Mouse (Mus musculus): ENCODE data around the gene Mcam. TPM values are rescaled to one million over a fixed set of nuclear protein-coding genes. Genes with fewer than 3 reads are reported as not detected.

Gene Mcam
- polyA plus RNA-seq, 1 experiment, result 14.3 TPM

- Histone ChIP-seq H3K4me3 (ENCODE audit: control insufficient read depth, low read depth, low read length) (peak overlapping the region; percentile 30), H3K27me3 (ENCODE audit: control insufficient read depth, insufficient read depth, low read length) (no peaks in the 10 kb centered on the region), H3K4me1 (ENCODE audit: control insufficient read depth, insufficient read depth, low read length) (peaks cover 13% of the 10 kb centered on the region), H3K27ac (ENCODE audit: control insufficient read depth, insufficient read depth, low read depth, low read length) (no peak overlapping the region), H3K36me3 (ENCODE audit: control insufficient read depth, insufficient read depth, low read length) (peaks cover 2% of the 10 kb centered on the region)
- TF ChIP-seq POLR2A (IDR thresholded peaks at IDR 0.05; ENCODE audit: control insufficient read depth, low read depth, low read length) (no peak), CTCF (IDR thresholded peaks at IDR 0.05; ENCODE audit: control insufficient read depth, insufficient read depth, insufficient replicate concordance, low read depth, low read length) (no peak)
Observed at GRCm38 (mm10) chr9:44088877-44089608, 45.2 kb upstream of the Mcam start.

DNA sequence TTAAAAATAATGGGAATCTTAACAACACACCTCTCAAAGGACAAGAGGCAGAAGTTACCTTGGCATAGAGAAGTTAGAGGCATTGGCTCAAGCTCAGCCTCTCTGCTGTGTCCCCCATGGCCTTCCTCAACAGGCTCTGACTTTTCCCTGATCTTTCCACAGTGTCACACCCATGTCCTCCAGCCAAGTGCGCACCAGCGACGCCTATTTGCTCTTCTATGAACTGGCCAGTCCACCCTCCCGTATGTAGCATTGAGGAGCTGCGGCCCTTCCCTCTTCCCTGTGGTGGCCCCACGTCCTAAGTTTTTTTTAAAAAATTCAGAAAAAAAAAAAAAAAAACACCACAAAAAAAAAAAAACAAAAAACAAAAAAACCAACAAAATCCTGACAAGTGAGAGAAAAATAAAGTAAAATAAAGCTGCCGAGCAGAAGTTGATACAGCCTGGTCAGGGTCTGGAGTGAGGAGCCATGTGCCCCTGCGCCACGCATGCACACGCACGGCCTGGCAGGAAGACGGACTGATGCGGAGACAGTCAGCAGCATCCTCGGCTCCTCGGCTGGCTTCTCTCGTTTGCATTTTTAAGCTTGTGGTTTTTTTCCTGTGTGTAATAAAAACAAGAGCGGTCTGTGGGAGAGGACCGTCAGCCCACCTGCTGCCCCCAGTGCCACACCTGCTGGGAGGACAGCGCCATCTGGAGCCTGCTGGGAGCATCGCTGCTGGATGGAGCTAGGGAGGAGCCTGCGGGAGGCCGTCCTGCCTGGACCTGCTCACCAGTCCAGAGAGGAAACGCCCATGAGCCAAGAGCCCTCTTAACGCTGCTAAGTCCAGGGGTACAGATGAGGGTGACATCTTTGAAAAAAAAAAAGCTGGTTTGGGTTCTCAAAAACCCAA, 40.4 kb upstream of the Mcam start:
- Histone ChIP-seq H3K4me1 (ENCODE audit: control insufficient read depth, insufficient read depth, low read length) (peaks cover 3% of the 10 kb centered on the region), H3K27ac (ENCODE audit: control insufficient read depth, insufficient read depth, low read depth, low read length) (no peak overlapping the region), H3K27me3 (ENCODE audit: control insufficient read depth, insufficient read depth, low read length) (no peaks in the 10 kb centered on the region), H3K4me3 (ENCODE audit: control insufficient read depth, low read depth, low read length) (no peak overlapping the region), H3K36me3 (ENCODE audit: control insufficient read depth, insufficient read depth, low read length) (peaks cover 2% of the 10 kb centered on the region; the same call in 1 of the 2 replicates)
- TF ChIP-seq CTCF (IDR thresholded peaks at IDR 0.05; ENCODE audit: control insufficient read depth, insufficient read depth, insufficient replicate concordance, low read depth, low read length) (peak; percentile 85), POLR2A (IDR thresholded peaks at IDR 0.05; ENCODE audit: control insufficient read depth, low read depth, low read length) (no peak; the same call in 1 of the 2 replicates)

DNA sequence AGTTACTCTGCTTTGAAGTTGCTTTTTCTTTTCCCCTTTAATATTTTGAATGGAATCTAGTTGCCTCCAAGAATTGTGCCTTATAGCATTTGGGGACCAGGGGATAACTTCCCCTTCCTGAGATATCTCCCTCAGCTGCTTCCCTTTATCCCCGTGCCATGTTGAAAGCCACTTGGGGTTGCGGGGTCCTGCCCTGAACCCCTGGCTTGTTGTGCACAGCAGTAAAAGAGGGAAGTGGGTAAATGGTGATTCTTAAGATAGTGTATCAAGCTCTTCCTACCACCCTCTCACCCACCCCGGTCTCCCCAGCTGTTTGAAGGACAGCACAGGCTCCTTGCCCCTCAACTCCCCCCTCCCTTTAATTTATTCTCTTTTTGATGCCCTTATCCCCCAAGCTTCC, 39.5 kb upstream of the Mcam start:
- Histone ChIP-seq H3K27me3 (ENCODE audit: control insufficient read depth, insufficient read depth, low read length) (no peaks in the 10 kb centered on the region), H3K4me3 (ENCODE audit: control insufficient read depth, low read depth, low read length) (no peak overlapping the region), H3K27ac (ENCODE audit: control insufficient read depth, insufficient read depth, low read depth, low read length) (no peak overlapping the region), H3K4me1 (ENCODE audit: control insufficient read depth, insufficient read depth, low read length) (peaks cover 3% of the 10 kb centered on the region), H3K36me3 (ENCODE audit: control insufficient read depth, insufficient read depth, low read length) (peaks cover 2% of the 10 kb centered on the region; the same call in 1 of the 2 replicates)
- TF ChIP-seq POLR2A (IDR thresholded peaks at IDR 0.05; ENCODE audit: control insufficient read depth, low read depth, low read length) (no peak), CTCF (IDR thresholded peaks at IDR 0.05; ENCODE audit: control insufficient read depth, insufficient read depth, insufficient replicate concordance, low read depth, low read length) (no peak)

GRCm38 (mm10) chr9:44095781-44096180, 38.5 kb upstream of the Mcam start:
- Histone ChIP-seq H3K4me3 (ENCODE audit: control insufficient read depth, low read depth, low read length) (no peak overlapping the region), H3K27ac (ENCODE audit: control insufficient read depth, insufficient read depth, low read depth, low read length) (no peak overlapping the region), H3K4me1 (ENCODE audit: control insufficient read depth, insufficient read depth, low read length) (peaks cover 2% of the 10 kb centered on the region; the same call in 1 of the 2 replicates), H3K36me3 (ENCODE audit: control insufficient read depth, insufficient read depth, low read length) (peaks cover 2% of the 10 kb centered on the region; the same call in 1 of the 2 replicates), H3K27me3 (ENCODE audit: control insufficient read depth, insufficient read depth, low read length) (no peaks in the 10 kb centered on the region)
- TF ChIP-seq POLR2A (IDR thresholded peaks at IDR 0.05; ENCODE audit: control insufficient read depth, low read depth, low read length), result no peak
- no peak for TF ChIP-seq CTCF (IDR thresholded peaks at IDR 0.05; ENCODE audit: control insufficient read depth, insufficient read depth, insufficient replicate concordance, low read depth, low read length)

DNA sequence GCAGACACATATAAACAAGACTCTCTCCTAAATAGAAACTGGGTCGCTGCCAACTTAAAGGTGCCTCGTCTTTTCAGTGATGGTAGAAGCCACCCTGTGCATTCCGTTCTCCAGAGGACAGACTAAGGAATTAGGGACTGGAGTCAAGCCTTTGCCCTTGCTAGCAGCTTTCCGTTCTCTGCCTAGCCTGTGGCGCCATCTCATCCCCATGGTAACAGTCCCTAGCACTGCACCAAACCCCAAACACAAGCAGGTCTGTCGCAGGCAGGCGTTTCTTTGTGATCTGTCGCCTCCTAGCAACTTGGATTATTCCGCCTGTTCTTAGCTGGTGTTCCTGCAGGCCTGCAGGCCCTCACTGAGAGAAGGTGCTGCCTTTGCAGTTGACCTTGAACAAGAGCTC, 37.7 kb upstream of the Mcam start:
- Histone ChIP-seq H3K4me3 (ENCODE audit: control insufficient read depth, low read depth, low read length) (no peak overlapping the region), H3K27ac (ENCODE audit: control insufficient read depth, insufficient read depth, low read depth, low read length) (peak overlapping the region; percentile 29; the same call in 1 of the 2 replicates), H3K27me3 (ENCODE audit: control insufficient read depth, insufficient read depth, low read length) (no peaks in the 10 kb centered on the region), H3K4me1 (ENCODE audit: control insufficient read depth, insufficient read depth, low read length) (peaks cover 4% of the 10 kb centered on the region), H3K36me3 (ENCODE audit: control insufficient read depth, insufficient read depth, low read length) (peaks cover 1% of the 10 kb centered on the region; the same call in 1 of the 2 replicates)
- TF ChIP-seq POLR2A (IDR thresholded peaks at IDR 0.05; ENCODE audit: control insufficient read depth, low read depth, low read length) (no peak), CTCF (IDR thresholded peaks at IDR 0.05; ENCODE audit: control insufficient read depth, insufficient read depth, insufficient replicate concordance, low read depth, low read length) (no peak)

DNA sequence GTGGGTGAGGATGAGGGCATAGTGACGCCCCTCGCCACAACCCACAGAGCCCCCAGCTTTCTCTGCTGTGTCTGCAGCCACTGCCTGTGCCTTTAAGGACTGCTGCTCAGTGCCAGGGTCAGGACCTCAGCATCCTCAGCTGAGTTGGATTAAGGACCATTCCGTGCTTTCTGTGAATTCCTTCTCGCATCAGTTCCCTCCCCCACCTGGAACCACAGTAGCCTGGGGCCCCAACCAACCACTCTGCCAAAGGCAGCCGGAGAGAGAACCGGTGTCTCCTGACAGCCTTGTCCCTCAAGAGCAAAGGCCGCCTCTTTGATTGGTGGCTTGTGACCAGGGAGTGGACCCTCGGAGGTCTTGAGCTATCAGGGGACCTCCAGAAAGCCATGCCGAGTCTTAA, 32.8 kb upstream of the Mcam start, which contains the start of gene Mfrp:
TSS of gene Mfrp (plus strand) at position 240 of the 400 bp plus-strand sequence.
- no peaks in the 10 kb centered on the region for H3K27me3 ChIP-seq (ENCODE audit: control insufficient read depth, insufficient read depth, low read length)
- H3K4me1 ChIP-seq (ENCODE audit: control insufficient read depth, insufficient read depth, low read length), result peaks cover 8% of the 10 kb centered on the region
- H3K27ac ChIP-seq (ENCODE audit: control insufficient read depth, insufficient read depth, low read depth, low read length), result no peak within 1 kb of the TSS
- no peak within 1 kb of the TSS for H3K4me3 ChIP-seq (ENCODE audit: control insufficient read depth, low read depth, low read length)
- TF ChIP-seq POLR2A (IDR thresholded peaks at IDR 0.05; ENCODE audit: control insufficient read depth, low read depth, low read length) (no peak), CTCF (IDR thresholded peaks at IDR 0.05; ENCODE audit: control insufficient read depth, insufficient read depth, insufficient replicate concordance, low read depth, low read length) (no peak)
- no peaks in the 10 kb centered on the region for H3K36me3 ChIP-seq (ENCODE audit: control insufficient read depth, insufficient read depth, low read length)

DNA sequence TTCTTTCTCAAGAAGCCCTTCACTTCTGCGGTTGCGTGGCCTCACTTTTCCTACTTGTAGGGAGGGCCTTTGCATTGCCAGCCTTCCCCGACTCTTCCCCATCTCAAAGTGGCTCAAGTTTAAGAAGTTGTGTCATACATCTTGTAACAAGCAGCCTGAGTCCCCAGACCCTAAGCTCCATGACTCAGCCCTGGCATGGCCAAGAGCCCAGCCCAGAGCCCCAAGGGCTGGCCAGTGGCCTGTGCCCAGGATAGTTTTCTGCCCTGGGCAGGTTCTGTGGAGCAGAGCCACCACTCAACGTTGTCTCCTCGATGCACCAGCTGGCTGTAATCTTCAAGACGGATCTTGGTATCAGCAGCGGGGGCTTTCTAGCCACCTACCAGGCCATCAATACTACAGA, 29.4 kb upstream of the Mcam start:
- no peak for TF ChIP-seq CTCF (IDR thresholded peaks at IDR 0.05; ENCODE audit: control insufficient read depth, insufficient read depth, insufficient replicate concordance, low read depth, low read length)
- H3K36me3 ChIP-seq (ENCODE audit: control insufficient read depth, insufficient read depth, low read length), result no peaks in the 10 kb centered on the region
- H3K4me3 ChIP-seq (ENCODE audit: control insufficient read depth, low read depth, low read length), result no peak overlapping the region
- H3K4me1 ChIP-seq (ENCODE audit: control insufficient read depth, insufficient read depth, low read length), result peaks cover 34% of the 10 kb centered on the region
- H3K27me3 ChIP-seq (ENCODE audit: control insufficient read depth, insufficient read depth, low read length), result no peaks in the 10 kb centered on the region
- no peak overlapping the region for H3K27ac ChIP-seq (ENCODE audit: control insufficient read depth, insufficient read depth, low read depth, low read length)
